Mouse (Mus musculus): ENCODE results near the gene Olfr1185-ps1.
"Not testable (repeated sequence)": the region's sequence is repeated elsewhere in the genome, so short reads cannot be mapped to it uniquely, and the experiment has no call there.

Gene Olfr1185-ps1

DNA sequence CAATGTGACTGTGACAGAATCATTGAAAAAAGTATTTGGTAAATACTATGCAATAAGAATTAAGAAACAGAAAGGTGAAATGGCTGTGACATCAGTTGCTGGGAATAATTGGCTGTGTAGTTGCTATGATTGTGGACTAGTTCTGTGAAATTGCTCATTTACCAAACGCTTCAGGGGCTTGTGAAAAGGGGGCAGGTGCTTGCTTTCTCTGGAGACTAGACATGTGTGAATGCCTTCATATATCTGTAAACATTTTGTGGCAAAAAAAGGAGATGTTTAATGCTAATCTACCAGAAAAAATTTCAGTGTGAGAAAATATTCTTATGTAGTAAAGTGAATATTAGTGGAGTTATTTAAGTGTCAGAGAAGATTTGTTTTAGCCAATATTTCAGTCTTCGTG, at the start of gene Olfr1185-ps1:
Olfr1185-ps1 (plus strand) TSS at position 301 of the 400 bp plus-strand sequence.
- DNase-seq: no peak

DNA sequence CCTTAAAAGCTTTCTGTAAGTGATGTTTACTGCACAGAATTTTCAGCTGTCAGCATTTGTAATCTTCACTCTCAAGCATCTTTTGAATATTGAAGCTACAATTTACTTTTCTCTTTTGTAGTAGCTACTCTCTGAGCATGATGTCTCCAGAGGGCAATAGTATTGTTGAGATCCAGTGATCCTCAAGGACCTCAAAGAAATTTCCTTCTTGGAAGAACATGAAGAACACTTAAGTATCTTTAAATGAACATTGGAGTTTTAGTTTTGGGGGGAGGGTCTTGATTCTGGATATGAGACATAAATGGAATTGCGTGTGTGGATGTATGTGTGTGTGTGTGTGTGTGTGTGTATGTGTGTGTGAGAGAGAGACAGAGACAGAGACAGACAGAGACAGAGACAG, 44.1 kb upstream of the Olfr1185-ps1 start, which contains the start of gene Gm13757:
Gm13757 (minus strand) TSS at position 101 of the 400 bp plus-strand sequence.
- no peak for DNase-seq

DNA sequence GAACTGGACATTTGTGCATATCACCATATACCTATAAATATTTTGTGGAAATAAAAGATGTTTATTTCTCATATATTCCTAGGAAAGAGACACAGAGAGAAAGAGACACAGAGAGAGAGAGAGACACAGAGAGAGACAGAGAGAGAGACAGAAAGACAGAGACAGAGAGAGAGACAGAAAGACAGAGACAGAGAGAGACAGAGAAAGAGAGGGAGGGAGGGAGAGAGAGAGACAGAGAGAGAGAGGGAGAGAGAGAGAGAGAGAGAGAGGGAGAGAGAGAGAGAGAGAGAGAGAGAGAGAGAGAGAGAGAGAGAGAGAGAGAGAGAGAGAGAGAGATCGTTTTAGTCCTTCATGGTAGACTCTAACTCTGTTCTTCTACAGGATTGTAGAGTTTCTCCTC, 38.6 kb upstream of the Olfr1185-ps1 start, which contains the start of gene Olfr1183:
Olfr1183 (plus strand) TSS at position 301 of the 400 bp plus-strand sequence.
- not testable (repeated sequence) for DNase-seq

DNA sequence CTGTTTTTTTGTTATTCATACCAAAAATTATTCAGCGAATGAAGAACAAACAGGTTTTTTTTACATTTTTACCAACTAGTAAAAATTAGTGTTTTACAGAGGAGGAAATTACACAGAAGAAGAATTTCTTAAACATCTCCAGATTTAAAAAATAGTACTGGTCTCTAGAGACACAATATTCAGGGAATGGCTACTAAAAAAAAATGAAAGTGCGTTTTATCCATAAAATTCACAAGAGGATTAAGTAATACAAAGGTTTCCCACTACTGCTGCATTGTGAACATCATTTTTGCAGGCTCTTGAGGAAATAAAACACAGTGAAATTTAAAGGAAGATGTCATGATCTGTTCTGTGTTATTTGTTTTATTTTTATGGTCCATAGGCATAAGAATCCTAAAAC, 9.8 kb upstream of the Olfr1185-ps1 start, which contains the start of gene Olfr1184:
Olfr1184 (plus strand) TSS at position 301 of the 400 bp plus-strand sequence.
- no peak for DNase-seq

DNA sequence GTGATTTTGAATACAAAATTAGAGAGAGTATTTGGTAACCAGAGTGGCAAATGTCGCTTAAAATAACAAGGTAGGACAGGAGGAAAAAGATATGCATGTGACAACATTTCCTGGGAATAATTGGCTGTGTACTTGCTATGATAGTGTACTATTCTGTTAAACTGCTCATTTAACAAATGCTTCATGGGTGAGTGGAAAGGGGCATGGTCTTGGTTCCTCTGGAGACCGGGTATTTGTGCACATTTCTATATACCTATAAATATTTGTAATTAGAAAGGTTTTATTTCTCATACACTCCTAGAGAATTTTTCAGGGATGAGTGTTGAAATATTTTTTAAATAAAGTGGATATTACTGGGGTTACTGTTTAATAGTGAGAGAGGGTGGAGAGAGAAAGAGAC, 25.1 kb downstream of the Olfr1185-ps1 start, which contains the start of gene Olfr1186:
Olfr1186 (plus strand) TSS at position 301 of the 400 bp plus-strand sequence.
- DNase-seq: no peak

DNA sequence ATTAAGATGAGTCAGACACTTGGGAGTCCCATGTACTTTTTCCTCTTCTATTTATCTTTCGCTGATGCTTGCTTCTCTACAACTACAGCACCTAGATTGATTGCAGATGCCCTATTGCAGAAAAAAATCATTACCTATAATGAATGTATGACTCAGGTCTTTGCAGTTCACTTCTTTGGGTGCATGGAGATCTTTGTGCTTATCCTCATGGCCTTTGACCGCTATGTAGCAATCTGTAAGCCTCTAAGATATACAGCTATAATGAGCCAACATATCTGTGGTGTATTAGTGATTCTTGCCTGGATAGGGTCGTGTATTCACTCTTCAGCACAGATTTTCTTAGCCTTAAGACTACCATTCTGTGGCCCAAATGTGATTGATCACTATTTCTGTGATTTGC, 32.6 kb downstream of the Olfr1185-ps1 start:
- no peak for DNase-seq

All from thymus, adult 18-20 months (tissue).